Mouse (Mus musculus): Measurements from ENCODE around the gene Gm49403.
A peak's percentile ranks its signal among the peaks of the same experiment; 100 is the strongest.

The Gm49403 gene

DNA sequence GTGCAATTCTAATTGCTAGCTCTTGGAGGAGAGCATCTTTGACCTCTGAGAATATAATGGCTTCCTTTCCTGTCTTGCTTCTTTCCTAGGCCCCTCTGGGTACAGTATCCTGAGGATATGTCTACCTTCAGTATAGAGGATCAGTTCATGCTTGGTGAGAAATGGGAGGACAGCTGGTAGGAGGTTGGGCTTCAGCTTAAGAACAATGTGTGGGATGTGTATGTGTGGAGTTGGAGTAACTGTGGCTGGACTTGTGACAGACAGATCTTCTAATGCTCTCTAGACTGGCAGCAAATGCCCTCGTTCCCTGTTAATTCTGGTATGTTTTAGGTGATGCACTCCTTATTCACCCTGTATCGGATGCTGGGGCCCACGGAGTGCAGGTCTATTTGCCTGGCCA lies 30.5 kb downstream of the Gm49403 start:
- DNase-seq = no peak

DNA sequence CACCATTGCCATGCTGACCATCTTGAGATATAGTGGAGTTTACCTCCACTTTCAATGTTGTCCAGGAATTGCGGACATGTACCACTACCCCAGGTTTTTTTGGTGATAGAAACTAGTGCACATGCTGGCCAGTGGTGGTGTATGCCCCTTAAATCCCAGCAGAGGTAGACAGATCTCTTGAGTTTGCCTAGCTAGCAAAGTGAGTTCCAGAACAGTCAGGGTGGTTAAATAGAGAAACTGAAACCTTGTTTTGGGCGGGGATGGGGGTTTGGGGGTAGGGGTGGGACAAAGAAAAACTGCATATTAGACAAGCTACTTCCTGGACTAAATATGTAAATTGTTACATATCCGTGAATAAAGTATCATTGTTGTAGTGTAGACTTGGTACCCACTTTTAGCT lies 35.3 kb downstream of the Gm49403 start:
- DNase-seq = no peak

GRCm38 (mm10) chr19:8919684-8920072 lies 35.9 kb downstream of the Gm49403 start:
- no peak for DNase-seq

- DNase-seq = peak; percentile 96 to 97
Measured at GRCm38 (mm10) chr19:8920073-8920736, 36.5 kb downstream of the Gm49403 start, which contains the start of gene B3gat3. Gene B3gat3, plus strand, starts transcription at chr19:8920374.

GRCm38 (mm10) chr19:8920836-8921291 lies 37.1 kb downstream of the Gm49403 start:
- DNase-seq = peak in 1 of 2 experiments; percentile 31

DNA sequence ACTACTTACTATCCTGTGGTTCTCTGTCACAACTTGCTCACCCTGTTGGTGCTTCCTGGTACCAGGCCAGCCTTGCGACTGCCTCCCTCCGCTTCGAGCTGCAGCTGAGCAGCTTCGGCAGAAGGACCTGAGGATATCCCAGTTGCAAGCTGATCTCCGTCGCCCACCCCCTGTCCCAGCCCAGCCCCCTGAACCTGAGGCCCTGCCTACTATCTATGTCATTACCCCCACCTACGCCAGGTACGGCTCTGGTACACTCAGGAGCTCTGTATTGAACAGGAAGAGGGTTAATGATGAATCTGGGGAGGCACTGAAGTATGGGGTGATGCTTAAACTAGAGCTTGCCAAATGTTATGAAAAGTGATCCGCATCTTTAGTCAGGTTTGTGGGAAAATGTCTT lies 38.0 kb downstream of the Gm49403 start:
- peak in 1 of 2 experiments; percentile 18 for DNase-seq

- DNase-seq = no peak
Measured at GRCm38 (mm10) chr19:8926766-8927165, 43.0 kb downstream of the Gm49403 start.

- DNase-seq = no peak
Measured at GRCm38 (mm10) chr19:8927891-8928525, 44.3 kb downstream of the Gm49403 start.

DNA sequence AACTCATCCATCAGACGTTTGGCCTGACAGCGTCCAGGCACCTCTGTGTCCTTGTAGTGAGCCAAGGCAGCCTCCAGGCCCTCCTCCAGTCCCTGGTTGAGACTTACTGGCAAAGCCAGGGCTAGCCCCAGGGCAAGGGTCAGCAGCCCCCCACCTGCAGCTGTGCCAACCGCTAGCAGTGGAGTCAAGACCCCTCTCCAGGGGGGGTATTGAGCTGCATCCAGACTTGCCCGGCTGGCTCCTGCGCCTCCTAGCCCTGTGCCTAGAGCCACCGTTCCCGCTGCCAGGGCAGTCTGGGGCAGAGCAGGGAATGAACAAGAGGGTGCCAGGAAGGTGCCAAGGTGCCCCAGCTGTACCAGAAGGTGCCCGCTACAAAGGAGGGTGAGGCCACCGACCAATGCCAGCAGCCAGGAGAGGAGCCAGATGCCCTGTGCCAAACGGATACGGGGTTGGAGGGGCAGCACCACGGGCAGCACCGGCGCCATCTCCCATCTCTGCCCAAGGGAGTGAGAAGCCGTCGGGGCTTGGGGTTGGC lies 45.0 kb downstream of the Gm49403 start:
- peak; percentile 76 to 83 for DNase-seq

DNA sequence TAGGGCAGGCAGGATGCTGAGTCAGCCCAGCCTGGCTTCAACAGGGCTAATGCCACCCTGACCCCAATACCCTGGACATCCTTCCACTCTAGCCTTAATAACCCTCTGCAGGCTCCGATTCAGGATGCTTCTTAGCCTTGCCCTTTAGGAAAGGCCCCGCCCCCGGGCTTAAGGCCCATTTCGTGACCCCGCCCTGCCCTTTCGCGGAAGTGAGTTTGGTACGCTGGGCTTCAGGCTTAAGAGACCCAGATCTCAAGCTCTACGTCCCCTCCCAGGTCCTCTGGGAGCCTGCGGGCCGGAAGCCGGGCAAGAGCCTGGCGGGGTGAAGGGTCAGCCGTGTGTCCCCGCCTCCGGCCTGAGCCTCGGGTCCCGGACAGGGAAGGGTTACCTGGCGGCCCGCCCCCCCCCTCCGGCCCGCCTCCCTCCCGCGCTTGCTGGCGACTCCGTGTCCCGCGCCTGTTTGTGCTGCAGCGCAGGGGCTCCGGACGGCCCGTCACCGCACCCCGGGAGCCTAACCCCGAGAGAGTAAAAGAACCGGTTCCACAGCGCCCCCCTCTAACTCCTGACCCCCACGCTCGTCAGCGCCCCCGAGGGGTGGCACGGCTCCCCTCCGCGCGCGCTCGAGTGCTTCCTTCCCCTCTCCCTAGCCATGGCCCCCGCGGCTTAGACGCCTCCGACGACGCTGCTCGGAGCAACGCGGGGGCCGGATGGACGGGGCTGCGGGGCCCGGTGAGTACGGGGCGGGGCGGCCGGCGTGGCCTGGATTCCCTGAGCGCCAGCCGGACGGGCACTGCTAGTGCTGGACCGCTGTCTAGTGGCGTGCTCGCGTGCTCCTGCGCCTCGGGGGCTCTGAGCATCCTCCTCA lies 45.7 kb downstream of the Gm49403 start, which contains the start of the genes Rom1 and Eml3:
Gene Rom1 (minus strand): TSS at position 133 of the 865 bp plus-strand sequence.
Gene Eml3 (plus strand): TSS at position 329 of the 865 bp plus-strand sequence.
- DNase-seq = peak; percentile 85

DNA sequence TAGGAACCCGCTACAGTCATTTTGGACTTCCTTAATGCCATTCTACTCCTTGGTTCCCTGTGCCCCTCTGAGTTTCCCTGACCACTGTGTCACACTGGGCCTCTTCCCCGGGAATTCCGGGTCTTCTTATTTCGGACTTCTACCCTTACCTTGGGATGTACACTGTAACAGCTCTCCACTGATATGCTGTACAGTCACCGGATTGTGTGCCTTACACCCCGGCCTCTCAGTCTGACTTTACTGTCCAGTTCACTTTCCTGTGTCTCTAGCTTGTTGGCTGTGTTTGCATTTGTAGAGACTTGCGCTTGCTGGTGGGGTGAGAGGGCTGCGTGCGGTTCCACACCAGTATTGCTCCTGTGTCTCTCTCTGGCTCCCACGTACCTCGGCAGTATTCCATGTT lies 46.4 kb downstream of the Gm49403 start:
- DNase-seq = no peak

GRCm38 (mm10) chr19:8930771-8931170 lies 47.0 kb downstream of the Gm49403 start:
- no peak for DNase-seq

GRCm38 (mm10) chr19:8936736-8937135 lies 53.0 kb downstream of the Gm49403 start:
- DNase-seq = no peak

Measured in cerebellum, postnatal 10 days (tissue).